Mouse (Mus musculus): ENCODE measurements around the gene Nucb1. TPM values are rescaled to one million over a fixed set of nuclear protein-coding genes. Genes with fewer than 3 reads are reported as not detected.

Nucb1 gene
- polyA plus RNA-seq, 1 experiment from 2014 or later: 90.4 TPM

- Histone ChIP-seq H3K4me3 (ENCODE audit: low read depth, low read length) (peak overlapping the region; percentile 61), H3K36me3 (ENCODE audit: control insufficient read depth, insufficient read depth, low read length) (no peaks in the 10 kb centered on the region; the same call in 1 of the 2 replicates), H3K27me3 (ENCODE audit: control insufficient read depth, insufficient read depth, low read length) (no peaks in the 10 kb centered on the region), H3K27ac (ENCODE audit: low read depth, low read length) (no peak overlapping the region), H3K4me1 (replicated peaks; ENCODE audit: control insufficient read depth, insufficient read depth, low read length) (peaks cover 7% of the 10 kb centered on the region; the same call in 1 of the 2 replicates), H3K9ac (ENCODE audit: low read length) (peak overlapping the region; percentile 73), H3K9me3 (ENCODE audit: control insufficient read depth, low read length) (no peaks in the 10 kb centered on the region), H3K4me2 (ENCODE audit: low read depth, low read length, severe bottlenecking) (peak overlapping the region; percentile 72)
- DNase-seq (ENCODE audit: low spot score) (no peak), ATAC-seq (replicated peaks; ENCODE audit: low FRiP score) (peak; percentile 11; the same call in 1 of the 2 replicates)
- 53% methylated on average over 19 of the region's 19 CpGs for WGBS
Observed at GRCm38 (mm10) chr7:45509181-45509882, 874 bp downstream of the Nucb1 start.

GRCm38 (mm10) chr7:45508561-45508960 is 1.6 kb downstream of the Nucb1 start:
- no peaks in the 10 kb centered on the region; the same call in 1 of the 2 replicates for H3K36me3 ChIP-seq (ENCODE audit: control insufficient read depth, insufficient read depth, low read length)
- H3K4me3 ChIP-seq (ENCODE audit: low read depth, low read length): no peak overlapping the region
- H3K4me1 ChIP-seq (replicated peaks; ENCODE audit: control insufficient read depth, insufficient read depth, low read length): peaks cover 7% of the 10 kb centered on the region; the same call in 1 of the 2 replicates
- no peak overlapping the region for H3K27ac ChIP-seq (ENCODE audit: low read depth, low read length)
- DNase-seq (ENCODE audit: low spot score) (no peak), ATAC-seq (replicated peaks; ENCODE audit: low FRiP score) (no peak)
- H3K9ac ChIP-seq (ENCODE audit: low read length): no peak overlapping the region
- no peaks in the 10 kb centered on the region for H3K27me3 ChIP-seq (ENCODE audit: control insufficient read depth, insufficient read depth, low read length)
- 91% methylated on average over 6 of the region's 6 CpGs for WGBS
- H3K9me3 ChIP-seq (ENCODE audit: control insufficient read depth, low read length): no peaks in the 10 kb centered on the region
- no peak overlapping the region for H3K4me2 ChIP-seq (ENCODE audit: low read depth, low read length, severe bottlenecking)

- H3K4me1 ChIP-seq (replicated peaks; ENCODE audit: control insufficient read depth, insufficient read depth, low read length): peaks cover 7% of the 10 kb centered on the region; the same call in 1 of the 2 replicates
- H3K36me3 ChIP-seq (ENCODE audit: control insufficient read depth, insufficient read depth, low read length): no peaks in the 10 kb centered on the region; the same call in 1 of the 2 replicates
- no peak overlapping the region for H3K9ac ChIP-seq (ENCODE audit: low read length)
- H3K27ac ChIP-seq (ENCODE audit: low read depth, low read length): no peak overlapping the region
- no peak overlapping the region for H3K4me3 ChIP-seq (ENCODE audit: low read depth, low read length)
- no peak for ATAC-seq (replicated peaks; ENCODE audit: low FRiP score)
- WGBS: 90% methylated on average over 6 of the region's 6 CpGs
- no peak for DNase-seq (ENCODE audit: low spot score)
- H3K4me2 ChIP-seq (ENCODE audit: low read depth, low read length, severe bottlenecking): no peak overlapping the region
- H3K27me3 ChIP-seq (ENCODE audit: control insufficient read depth, insufficient read depth, low read length): no peaks in the 10 kb centered on the region
- no peaks in the 10 kb centered on the region for H3K9me3 ChIP-seq (ENCODE audit: control insufficient read depth, low read length)
Observed at GRCm38 (mm10) chr7:45507583-45507982, 2.6 kb downstream of the Nucb1 start.

- no peaks in the 10 kb centered on the region for H3K27me3 ChIP-seq (ENCODE audit: control insufficient read depth, insufficient read depth, low read length)
- no peak overlapping the region for H3K4me2 ChIP-seq (ENCODE audit: low read depth, low read length, severe bottlenecking)
- DNase-seq (ENCODE audit: low spot score): no peak
- H3K9ac ChIP-seq (ENCODE audit: low read length): no peak overlapping the region
- H3K4me3 ChIP-seq (ENCODE audit: low read depth, low read length): no peak overlapping the region
- no peaks in the 10 kb centered on the region for H3K4me1 ChIP-seq (replicated peaks; ENCODE audit: control insufficient read depth, insufficient read depth, low read length)
- no peak overlapping the region for H3K27ac ChIP-seq (ENCODE audit: low read depth, low read length)
- peaks cover 6% of the 10 kb centered on the region; the same call in 1 of the 2 replicates for H3K36me3 ChIP-seq (ENCODE audit: control insufficient read depth, insufficient read depth, low read length)
- ATAC-seq (replicated peaks; ENCODE audit: low FRiP score): no peak
- 95% methylated on average over 6 of the region's 6 CpGs for WGBS
- no peaks in the 10 kb centered on the region for H3K9me3 ChIP-seq (ENCODE audit: control insufficient read depth, low read length)
Observed at GRCm38 (mm10) chr7:45498427-45498826, 11.8 kb downstream of the Nucb1 start.

GRCm38 (mm10) chr7:45494548-45494947 is 15.7 kb downstream of the Nucb1 start:
- ATAC-seq (replicated peaks; ENCODE audit: low FRiP score) (no peak), DNase-seq (ENCODE audit: low spot score) (no peak)
- Histone ChIP-seq H3K4me3 (ENCODE audit: low read depth, low read length) (no peak overlapping the region), H3K9me3 (ENCODE audit: control insufficient read depth, low read length) (no peaks in the 10 kb centered on the region), H3K27ac (ENCODE audit: low read depth, low read length) (no peak overlapping the region), H3K4me2 (ENCODE audit: low read depth, low read length, severe bottlenecking) (no peak overlapping the region), H3K4me1 (replicated peaks; ENCODE audit: control insufficient read depth, insufficient read depth, low read length) (peaks cover 5% of the 10 kb centered on the region; the same call in 1 of the 2 replicates), H3K9ac (ENCODE audit: low read length) (no peak overlapping the region), H3K36me3 (ENCODE audit: control insufficient read depth, insufficient read depth, low read length) (peaks cover 7% of the 10 kb centered on the region; the same call in 1 of the 2 replicates), H3K27me3 (ENCODE audit: control insufficient read depth, insufficient read depth, low read length) (no peaks in the 10 kb centered on the region; the same call in 1 of the 2 replicates)
- WGBS: 88% methylated on average over 9 of the region's 9 CpGs

- ATAC-seq (replicated peaks; ENCODE audit: low FRiP score) (no peak), DNase-seq (ENCODE audit: low spot score) (no peak)
- WGBS: 94% methylated on average over 5 of the region's 5 CpGs
- peaks cover 8% of the 10 kb centered on the region for H3K4me1 ChIP-seq (replicated peaks; ENCODE audit: control insufficient read depth, insufficient read depth, low read length)
- no peak overlapping the region for H3K4me2 ChIP-seq (ENCODE audit: low read depth, low read length, severe bottlenecking)
- H3K36me3 ChIP-seq (ENCODE audit: control insufficient read depth, insufficient read depth, low read length): peaks cover 3% of the 10 kb centered on the region; the same call in 1 of the 2 replicates
- H3K27me3 ChIP-seq (ENCODE audit: control insufficient read depth, insufficient read depth, low read length): no peaks in the 10 kb centered on the region; the same call in 1 of the 2 replicates
- H3K9ac ChIP-seq (ENCODE audit: low read length): no peak overlapping the region
- no peak overlapping the region for H3K4me3 ChIP-seq (ENCODE audit: low read depth, low read length)
- no peak overlapping the region for H3K27ac ChIP-seq (ENCODE audit: low read depth, low read length)
- no peaks in the 10 kb centered on the region for H3K9me3 ChIP-seq (ENCODE audit: control insufficient read depth, low read length)
Observed at GRCm38 (mm10) chr7:45492951-45493350, 17.3 kb downstream of the Nucb1 start.

GRCm38 (mm10) chr7:45492225-45492844 is 17.9 kb downstream of the Nucb1 start:
- Histone ChIP-seq H3K27me3 (ENCODE audit: control insufficient read depth, insufficient read depth, low read length) (no peaks in the 10 kb centered on the region; the same call in 1 of the 2 replicates), H3K9ac (ENCODE audit: low read length) (no peak overlapping the region), H3K27ac (ENCODE audit: low read depth, low read length) (no peak overlapping the region), H3K4me3 (ENCODE audit: low read depth, low read length) (no peak overlapping the region), H3K36me3 (ENCODE audit: control insufficient read depth, insufficient read depth, low read length) (peaks cover 3% of the 10 kb centered on the region; the same call in 1 of the 2 replicates), H3K9me3 (ENCODE audit: control insufficient read depth, low read length) (no peaks in the 10 kb centered on the region), H3K4me2 (ENCODE audit: low read depth, low read length, severe bottlenecking) (no peak overlapping the region), H3K4me1 (replicated peaks; ENCODE audit: control insufficient read depth, insufficient read depth, low read length) (peaks cover 11% of the 10 kb centered on the region)
- ATAC-seq (replicated peaks; ENCODE audit: low FRiP score): no peak
- DNase-seq (ENCODE audit: low spot score): no peak
- WGBS: 94% methylated on average over 8 of the region's 8 CpGs

GRCm38 (mm10) chr7:45491264-45491663 is 18.9 kb downstream of the Nucb1 start:
- no peaks in the 10 kb centered on the region; the same call in 1 of the 2 replicates for H3K27me3 ChIP-seq (ENCODE audit: control insufficient read depth, insufficient read depth, low read length)
- peaks cover 3% of the 10 kb centered on the region; the same call in 1 of the 2 replicates for H3K36me3 ChIP-seq (ENCODE audit: control insufficient read depth, insufficient read depth, low read length)
- no peak overlapping the region for H3K9ac ChIP-seq (ENCODE audit: low read length)
- no peak for ATAC-seq (replicated peaks; ENCODE audit: low FRiP score)
- peaks cover 11% of the 10 kb centered on the region for H3K4me1 ChIP-seq (replicated peaks; ENCODE audit: control insufficient read depth, insufficient read depth, low read length)
- no peaks in the 10 kb centered on the region for H3K9me3 ChIP-seq (ENCODE audit: control insufficient read depth, low read length)
- DNase-seq (ENCODE audit: low spot score): no peak
- no peak overlapping the region for H3K4me3 ChIP-seq (ENCODE audit: low read depth, low read length)
- 33% methylated on average over 3 of the region's 3 CpGs for WGBS
- no peak overlapping the region for H3K27ac ChIP-seq (ENCODE audit: low read depth, low read length)
- no peak overlapping the region for H3K4me2 ChIP-seq (ENCODE audit: low read depth, low read length, severe bottlenecking)
